Mouse (Mus musculus): Measurements from ENCODE around the gene Mrpl28. TPM values are rescaled to one million over a fixed set of nuclear protein-coding genes. Genes with fewer than 3 reads are reported as not detected.

The Mrpl28 gene
- total and polyA plus RNA-seq, 3 experiments: 148 to 174 (median 164) TPM

DNA sequence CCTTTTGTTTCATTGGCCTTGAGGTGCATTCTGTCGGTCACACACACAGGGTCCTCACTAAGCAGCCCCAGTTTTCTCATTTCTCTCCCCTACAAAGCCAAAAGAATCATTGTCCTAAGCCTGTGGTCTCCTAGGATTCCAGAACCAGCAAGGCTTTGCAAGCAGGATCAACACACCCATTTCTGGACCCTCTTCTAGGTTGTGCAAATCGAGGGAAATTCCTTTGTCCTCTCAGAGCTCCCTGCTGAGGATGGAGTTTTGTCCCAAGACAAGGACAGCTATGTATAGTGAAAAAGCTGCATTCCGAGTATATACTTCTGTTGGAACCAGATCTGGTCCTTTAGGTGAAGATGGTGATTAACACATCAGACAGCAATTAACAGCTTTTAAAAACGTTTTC is 13.1 kb upstream of the Mrpl28 start:
- Histone ChIP-seq H3K79me2 (ENCODE audit: control insufficient read depth, insufficient read depth, low read length, poor library complexity) (no peaks in the 10 kb centered on the region; the same call in 1 of the 2 replicates), H3K27me3 (ENCODE audit: control insufficient read depth in 1 of 2, insufficient read depth in 2 of 2, low read length in 2 of 2) (no peaks in the 10 kb centered on the region; a peak in 1 of 4 replicates), H3K4me1 (ENCODE audit: control insufficient read depth in 1 of 2, insufficient read depth in 2 of 2, low read length in 2 of 2) (peaks cover 4 to 12% of the 10 kb centered on the region in 2 experiments), H3K4me3 (ENCODE audit: control insufficient read depth in 1 of 2, insufficient read depth in 1 of 2, low read depth in 2 of 2, low read length in 2 of 2) (no peak overlapping the region), H3K36me3 (ENCODE audit: control insufficient read depth in 1 of 2, insufficient read depth in 2 of 2, low read length in 2 of 2) (peaks cover 0 to 5% of the 10 kb centered on the region in 2 experiments; a peak in 2 of 4 replicates), H3K9me3 (replicated peaks; ENCODE audit: insufficient read depth, low read length) (no peaks in the 10 kb centered on the region), H3K9ac (ENCODE audit: control insufficient read depth, low read depth, low read length, poor library complexity, severe bottlenecking) (no peak overlapping the region), H3K27ac (ENCODE audit: control insufficient read depth, low read depth, low read length) (no peak overlapping the region)
- TF ChIP-seq JUND (IDR thresholded peaks at IDR 0.05; ENCODE audit: low read depth, low read length) (no peak), TAL1 (IDR thresholded peaks at IDR 0.05; ENCODE audit: low read length) (no peak), ZNF384 (IDR thresholded peaks at IDR 0.05; ENCODE audit: low read depth, low read length) (no peak), POLR2AphosphoS5 (IDR thresholded peaks at IDR 0.05; ENCODE audit: borderline replicate concordance, low read depth, low read length) (no peak), CHD2 (IDR thresholded peaks at IDR 0.05; ENCODE audit: low read length) (no peak), CTCF (IDR thresholded peaks at IDR 0.05 in 2 of 3, conservative IDR thresholded peaks at IDR 0.05 in 1 of 3; ENCODE audit: control insufficient read depth in 1 of 3, insufficient read depth in 1 of 3, low read depth in 2 of 3, low read length in 3 of 3, poor library complexity in 1 of 3, severe bottlenecking in 1 of 3) (no peak), E2F4 (IDR thresholded peaks at IDR 0.05; ENCODE audit: borderline replicate concordance, low read depth, low read length) (no peak), MXI1 (IDR thresholded peaks at IDR 0.05; ENCODE audit: low read depth, low read length) (no peak), HCFC1 (IDR thresholded peaks at IDR 0.05; ENCODE audit: low read depth, low read length) (no peak), POLR2AphosphoS2 (IDR thresholded peaks at IDR 0.05; ENCODE audit: low read length) (no peak), ZC3H11A (IDR thresholded peaks at IDR 0.05; ENCODE audit: low read depth, low read length) (no peak), ETS1 (IDR thresholded peaks at IDR 0.05; ENCODE audit: low read depth, low read length) (no peak)
- no peak for DNase-seq (ENCODE audit: low read depth, low spot score)

DNA sequence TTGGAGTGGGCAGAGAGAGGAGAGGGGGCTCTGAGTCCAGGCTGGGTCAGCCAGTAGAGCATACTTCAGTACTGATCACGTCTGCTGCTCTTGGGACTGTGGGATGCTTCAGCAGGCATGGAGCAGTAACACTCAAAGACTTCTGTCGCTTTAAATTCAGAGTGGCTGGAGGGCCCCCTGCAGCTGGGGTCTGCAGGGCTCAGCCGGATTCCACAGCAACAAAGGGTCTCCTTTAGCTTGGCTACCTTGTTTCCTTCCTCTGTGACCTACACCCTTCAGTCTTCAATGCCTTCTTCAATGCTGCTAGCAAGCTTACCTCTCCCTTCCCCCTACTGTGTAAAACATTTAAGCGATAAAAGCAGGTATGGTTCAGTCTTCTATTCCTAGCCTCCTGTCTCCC is 12.3 kb upstream of the Mrpl28 start:
- TF ChIP-seq E2F4 (IDR thresholded peaks at IDR 0.05; ENCODE audit: borderline replicate concordance, low read depth, low read length) (no peak), GATA1 (IDR thresholded peaks at IDR 0.05; ENCODE audit: low read depth, low read length) (no peak), MXI1 (IDR thresholded peaks at IDR 0.05; ENCODE audit: low read depth, low read length) (no peak), NELFE (IDR thresholded peaks at IDR 0.05; ENCODE audit: low read depth, low read length) (no peak), USF1 (IDR thresholded peaks at IDR 0.05; ENCODE audit: low read depth, low read length) (no peak), POLR2AphosphoS2 (IDR thresholded peaks at IDR 0.05; ENCODE audit: low read length) (no peak), MYB (IDR thresholded peaks at IDR 0.05; ENCODE audit: low read depth, low read length) (no peak)
- Histone ChIP-seq H3K4me3 (ENCODE audit: control insufficient read depth in 1 of 2, insufficient read depth in 1 of 2, low read depth in 2 of 2, low read length in 2 of 2) (no peak overlapping the region), H3K27ac (ENCODE audit: control insufficient read depth, low read depth, low read length) (no peak overlapping the region), H3K9ac (ENCODE audit: control insufficient read depth, low read depth, low read length, poor library complexity, severe bottlenecking) (no peak overlapping the region), H3K27me3 (ENCODE audit: control insufficient read depth in 1 of 2, insufficient read depth in 2 of 2, low read length in 2 of 2) (no peaks in the 10 kb centered on the region; a peak in 1 of 4 replicates), H3K4me1 (ENCODE audit: control insufficient read depth in 1 of 2, insufficient read depth in 2 of 2, low read length in 2 of 2) (peaks cover 3 to 11% of the 10 kb centered on the region in 2 experiments; a peak in 2 of 4 replicates), H3K79me2 (ENCODE audit: control insufficient read depth, insufficient read depth, low read length, poor library complexity) (no peaks in the 10 kb centered on the region; the same call in 1 of the 2 replicates), H3K36me3 (ENCODE audit: control insufficient read depth in 1 of 2, insufficient read depth in 2 of 2, low read length in 2 of 2) (peaks cover 0 to 2% of the 10 kb centered on the region in 2 experiments; a peak in 2 of 4 replicates), H3K9me3 (replicated peaks; ENCODE audit: insufficient read depth, low read length) (no peaks in the 10 kb centered on the region)
- DNase-seq (ENCODE audit: low read depth, low spot score): no peak
